Mouse (Mus musculus) thymus, postnatal 10 days (tissue): ENCODE measurements around the gene Ascc1.

Experiments
- DNase-seq, 2 experiments: peaks; one replicate each; pipeline ENCODE4 v3.0.0; 2021; ENCODE audit warnings: low spot score in 2 of 2

Ascc1 gene

GRCm38 (mm10) chr10:60023751-60024150 lies 21.1 kb downstream of the Ascc1 start:
- DNase-seq, result no peak

DNA sequence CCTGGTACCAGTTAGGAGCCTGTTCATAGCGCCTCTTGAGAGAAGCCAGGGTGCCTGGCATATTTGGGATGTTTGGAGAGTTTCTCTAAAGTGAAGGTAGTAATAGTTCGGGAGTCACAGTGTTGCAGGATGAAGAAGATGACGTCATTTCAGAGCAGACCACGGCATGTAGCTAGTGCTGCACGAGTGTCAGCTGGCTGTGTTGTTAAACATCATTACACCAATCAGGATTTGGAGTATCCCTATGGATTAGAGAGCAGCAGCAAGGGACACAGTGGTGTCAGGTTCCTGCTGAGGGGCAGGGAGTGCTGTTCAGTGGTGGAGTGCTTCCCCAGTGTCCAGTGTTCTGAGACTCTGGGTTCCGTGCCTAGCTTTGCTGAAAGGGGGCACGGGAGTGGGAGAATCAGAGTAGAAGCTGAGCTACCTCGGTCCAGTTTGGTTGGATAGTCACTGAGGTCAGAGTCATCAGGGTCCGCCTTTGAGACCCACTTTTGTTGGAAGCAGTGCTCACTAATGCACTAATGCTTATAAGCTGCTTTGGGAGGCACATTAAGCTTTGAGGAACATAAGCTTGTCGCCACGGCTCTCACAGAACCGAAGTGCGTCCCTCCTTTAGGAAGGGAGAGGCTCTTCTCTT lies 24.3 kb downstream of the Ascc1 start:
- no peak for DNase-seq

DNA sequence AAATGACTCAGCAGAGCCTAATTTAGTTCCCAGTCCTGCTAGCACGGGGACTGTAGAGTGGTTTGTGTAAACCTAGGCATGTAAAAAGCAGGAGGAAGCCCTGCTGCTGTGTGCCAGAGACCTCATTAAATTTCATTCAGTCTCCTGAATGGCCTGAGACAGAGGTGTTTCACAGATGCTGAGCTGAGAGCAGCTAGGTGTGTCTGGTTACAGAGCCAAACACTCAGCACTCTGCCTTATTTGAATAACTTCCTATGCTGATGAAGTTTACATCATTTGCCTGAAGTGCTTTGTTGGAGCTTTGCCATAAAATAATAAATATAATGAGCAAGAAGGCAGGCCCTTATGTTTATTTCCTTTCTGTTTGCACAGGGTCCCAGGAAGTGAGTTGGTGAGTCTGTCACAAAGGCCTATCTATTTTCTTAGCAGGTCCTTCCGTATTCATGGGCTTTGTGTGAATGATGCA lies 25.0 kb downstream of the Ascc1 start:
- no peak for DNase-seq

- DNase-seq, result peak; percentile 68 to 69
These were observed 25.6 kb downstream of the Ascc1 start for GRCm38 (mm10) chr10:60028181-60028580.

- DNase-seq, result no peak
These were observed 26.4 kb downstream of the Ascc1 start for GRCm38 (mm10) chr10:60028979-60029378.

DNA sequence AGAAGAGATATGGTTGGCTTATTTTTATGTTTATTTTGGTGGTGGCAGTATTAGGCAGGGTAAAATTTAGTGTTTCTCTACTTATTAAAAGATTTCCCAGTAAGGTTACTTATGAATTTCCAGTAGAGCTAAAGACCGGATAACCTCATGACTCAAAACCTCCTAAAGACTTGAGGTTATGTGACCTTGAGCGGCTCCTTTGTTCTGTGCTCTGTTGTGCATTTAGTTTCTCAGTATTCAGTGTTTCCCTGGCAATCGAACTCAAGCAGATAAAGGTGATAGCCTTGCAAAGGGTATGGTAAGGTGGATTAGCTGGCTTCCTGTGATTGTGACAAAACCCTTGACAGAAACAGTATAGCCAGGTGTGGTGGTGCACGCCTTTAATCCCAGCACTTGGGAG lies 26.8 kb downstream of the Ascc1 start:
- DNase-seq, result no peak

DNA sequence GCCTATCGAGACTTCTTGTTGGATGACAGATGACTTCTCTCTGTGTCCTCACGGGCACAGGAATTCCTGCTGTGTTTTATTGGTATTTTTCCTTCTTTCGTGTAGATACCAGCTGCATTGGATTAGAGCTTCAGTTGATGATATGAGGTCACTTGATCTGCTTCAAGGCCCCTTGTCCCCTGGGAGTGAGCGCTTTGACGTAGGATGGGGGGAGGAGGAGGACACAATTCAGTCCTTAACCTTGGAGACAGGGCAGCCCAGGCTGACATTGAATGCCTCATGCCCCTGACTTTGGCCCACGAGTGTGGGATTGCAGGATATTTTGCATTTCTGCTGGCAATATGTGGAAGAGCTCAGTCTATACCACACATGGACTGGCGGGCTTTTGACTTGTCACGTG lies 29.0 kb downstream of the Ascc1 start:
- no peak for DNase-seq

- no peak for DNase-seq
These were observed 29.4 kb downstream of the Ascc1 start for GRCm38 (mm10) chr10:60031985-60032384.

DNA sequence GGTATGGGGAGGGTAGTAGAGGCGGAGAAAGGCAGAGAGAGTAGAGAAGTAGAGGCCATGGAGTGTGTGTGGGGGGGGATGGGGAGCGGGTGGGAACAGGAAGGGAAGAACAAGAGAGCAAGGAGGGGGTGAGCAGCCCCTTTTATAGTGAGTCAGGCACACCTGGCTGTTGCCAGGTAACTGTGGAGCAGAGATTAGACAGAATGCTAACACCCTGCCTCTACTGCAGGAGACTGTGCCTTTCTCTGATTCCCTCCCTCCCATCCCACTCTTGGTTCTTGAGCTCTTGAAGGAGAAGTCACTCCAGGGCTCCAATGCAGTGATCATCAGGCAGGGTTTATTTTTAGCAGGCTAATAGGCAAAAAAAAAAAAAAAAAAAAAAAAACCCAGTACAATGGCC lies 30.0 kb downstream of the Ascc1 start:
- DNase-seq, result no peak

GRCm38 (mm10) chr10:60033064-60033463 lies 30.5 kb downstream of the Ascc1 start:
- no peak for DNase-seq

- DNase-seq, result no peak
These were observed 32.0 kb downstream of the Ascc1 start for GRCm38 (mm10) chr10:60034621-60035020.

- no peak for DNase-seq
These were observed 33.1 kb downstream of the Ascc1 start for GRCm38 (mm10) chr10:60035744-60036143.

DNA sequence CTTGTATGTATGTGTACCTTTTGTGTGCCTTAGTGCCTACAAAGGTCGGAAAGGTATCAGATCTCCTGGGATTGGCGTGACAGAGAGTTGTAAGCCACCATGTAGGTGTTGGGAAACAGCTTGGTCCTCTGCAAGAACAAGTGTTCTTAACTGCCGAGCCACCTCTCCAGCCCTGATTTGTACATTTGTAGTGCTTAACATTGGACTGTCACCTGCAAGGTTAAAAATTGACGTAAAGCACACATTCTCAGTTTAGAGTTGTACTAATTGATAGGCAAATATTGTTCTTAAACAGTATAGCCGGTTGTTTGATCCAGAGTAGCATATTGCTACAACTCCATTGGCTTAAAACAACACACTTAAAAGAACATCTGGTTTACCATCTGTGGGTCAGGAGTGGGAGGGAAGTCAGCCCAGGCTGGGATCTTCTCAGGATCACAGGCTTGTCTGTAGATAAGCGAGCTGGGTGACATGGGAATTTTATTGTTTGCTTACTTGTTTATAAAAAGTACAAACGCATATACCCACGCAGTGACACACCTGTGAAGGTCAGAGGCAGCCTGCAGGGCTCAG lies 39.8 kb downstream of the Ascc1 start:
- DNase-seq, result no peak

DNA sequence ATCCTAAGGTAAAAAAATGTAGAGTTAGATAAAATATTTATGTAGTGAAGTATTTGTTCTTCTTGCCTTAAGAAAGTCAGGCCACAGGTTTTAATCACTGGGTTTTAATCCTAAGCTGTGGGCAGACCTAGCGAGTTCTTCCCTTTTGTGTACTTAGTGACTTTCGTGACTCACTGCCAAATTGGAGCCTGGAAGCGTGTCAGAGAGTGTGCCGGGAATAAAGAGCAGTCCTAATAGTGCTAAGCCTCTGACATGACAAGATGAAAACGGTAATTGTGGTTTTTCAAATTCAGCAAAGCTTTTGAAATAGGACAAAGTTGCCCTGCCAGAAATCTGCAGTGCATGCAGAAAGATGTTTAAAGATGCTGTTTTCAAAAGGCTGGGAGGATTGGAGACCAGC lies 44.1 kb downstream of the Ascc1 start:
- DNase-seq, result no peak

- DNase-seq, result no peak
These were observed 48.0 kb downstream of the Ascc1 start for GRCm38 (mm10) chr10:60050581-60050980.

DNA sequence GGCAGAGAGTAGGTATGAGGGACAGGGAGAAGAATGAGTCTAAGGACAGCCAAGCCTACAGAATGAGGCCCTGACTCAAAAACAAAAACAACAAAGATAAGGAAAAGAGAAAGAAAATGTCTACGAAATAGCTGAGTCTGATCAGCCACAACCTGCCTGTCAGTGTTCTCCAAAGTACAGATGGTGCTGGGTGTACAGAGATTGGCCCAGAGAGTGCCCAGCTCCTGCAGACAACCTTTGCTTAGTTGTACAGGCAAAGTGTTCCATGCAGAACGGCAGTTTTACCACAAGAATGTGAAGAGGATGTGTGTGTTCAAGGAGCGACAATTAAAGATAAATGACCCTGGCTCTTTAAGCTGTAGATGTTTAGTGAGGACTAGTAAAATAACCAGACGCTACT lies 50.5 kb downstream of the Ascc1 start:
- DNase-seq, result no peak

GRCm38 (mm10) chr10:60062173-60062572 lies 59.6 kb downstream of the Ascc1 start:
- no peak for DNase-seq

DNA sequence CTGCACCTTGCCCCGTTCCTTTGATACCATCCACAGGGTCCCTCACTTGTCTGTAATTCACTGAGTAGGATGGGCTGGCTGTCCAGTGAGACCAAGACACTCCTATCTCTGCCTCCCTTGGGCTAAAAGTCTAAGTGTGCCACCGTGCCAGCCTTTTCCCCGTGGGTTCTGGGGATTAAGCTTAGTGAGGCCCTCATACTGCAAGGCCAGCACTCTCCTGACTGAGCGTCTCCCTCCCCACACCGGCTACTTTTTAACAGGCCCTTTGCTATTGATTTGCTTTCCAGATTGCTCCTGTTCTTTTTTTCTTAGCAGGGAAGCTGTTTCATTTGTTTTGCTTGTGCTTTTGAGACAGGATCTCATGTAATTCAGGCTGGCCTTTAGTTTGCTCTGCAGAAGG lies 60.3 kb downstream of the Ascc1 start:
- DNase-seq, result no peak

- peak; percentile 16 to 64 for DNase-seq
These were observed 63.9 kb downstream of the Ascc1 start for GRCm38 (mm10) chr10:60066524-60066923.

DNA sequence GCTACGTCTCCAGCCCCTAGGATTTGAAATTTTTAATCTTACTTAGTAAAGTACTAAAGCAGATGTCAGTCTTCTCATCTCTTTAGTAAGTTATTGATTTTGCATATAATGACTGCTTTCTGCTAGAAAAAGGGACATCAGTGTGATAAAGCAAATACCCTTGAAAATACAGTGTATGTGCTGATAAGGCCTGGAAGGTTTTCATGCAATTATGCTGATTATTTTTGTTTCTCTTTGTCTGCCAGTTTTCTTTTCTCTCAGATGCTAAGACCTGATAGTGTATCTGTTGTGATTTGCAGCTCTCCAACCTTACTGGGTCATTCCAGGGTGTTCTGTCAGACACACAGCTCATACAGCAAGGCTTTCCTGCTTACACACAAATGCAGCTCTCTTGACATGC lies 72.6 kb downstream of the Ascc1 start:
- no peak for DNase-seq

GRCm38 (mm10) chr10:60077226-60077625 lies 74.6 kb downstream of the Ascc1 start:
- no peak for DNase-seq

- DNase-seq, result no peak
These were observed 75.3 kb downstream of the Ascc1 start for GRCm38 (mm10) chr10:60077736-60078560.

GRCm38 (mm10) chr10:60078561-60078917 lies 75.9 kb downstream of the Ascc1 start:
- no peak for DNase-seq
